Mouse (Mus musculus): ENCODE data around the gene Tgfb2.

The Tgfb2 gene

GRCm38 (mm10) chr1:186705915-186706248 is at the start of gene Tgfb2:
Gene Tgfb2, minus strand, starts transcription at chr1:186705989.
- no peak for DNase-seq (ENCODE audit: low read depth, low spot score)

GRCm38 (mm10) chr1:186749675-186750283 is 44.0 kb upstream of the Tgfb2 start:
- DNase-seq (ENCODE audit: low read depth, low spot score) = no peak

DNA sequence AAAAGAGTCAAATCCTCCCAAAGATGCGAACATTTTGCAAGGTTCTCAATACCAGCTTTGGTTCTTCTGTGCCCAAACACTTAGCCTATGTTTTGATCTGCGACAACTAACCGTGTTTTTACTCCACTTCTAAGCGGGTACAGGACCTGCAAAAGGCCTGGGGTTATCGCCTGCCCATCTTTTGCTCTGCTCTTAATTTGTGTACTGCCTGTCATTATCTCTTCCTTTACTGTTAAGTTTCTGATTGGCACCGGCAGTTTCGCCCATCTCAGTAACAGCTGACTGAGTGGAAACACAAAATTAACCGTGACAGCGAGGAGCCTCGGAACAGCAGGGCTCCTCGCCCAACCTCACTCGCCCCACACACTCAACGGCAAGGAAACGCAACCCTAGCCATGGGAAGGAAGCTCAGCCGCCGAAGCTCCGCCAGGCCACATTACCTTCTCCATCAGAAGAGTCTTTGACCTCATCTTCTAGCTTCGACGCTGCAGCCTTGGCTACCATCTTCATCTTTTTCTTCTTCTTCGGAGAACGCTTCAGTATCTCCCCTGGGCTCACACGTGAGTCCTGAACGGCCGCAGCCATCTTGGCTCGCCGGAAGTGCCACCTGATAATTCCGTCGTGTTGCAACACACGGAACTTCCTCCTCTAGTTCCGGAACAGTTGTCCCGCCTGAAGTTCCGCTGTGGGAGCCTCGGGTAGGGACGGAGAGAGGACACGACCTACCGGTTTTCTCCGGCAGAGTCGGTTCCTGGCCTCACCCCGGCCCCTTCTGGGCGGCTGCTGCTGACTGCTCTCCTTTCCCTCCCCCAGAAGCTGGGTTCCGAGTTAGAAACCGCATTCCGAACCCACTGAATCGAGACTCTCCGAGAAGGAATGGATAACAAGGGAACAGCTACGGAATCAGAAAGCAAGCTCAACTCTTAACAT is 43.2 kb upstream of the Tgfb2 start, which contains the start of gene Rrp15:
Gene Rrp15 (minus strand): TSS at position 635 of the 930 bp plus-strand sequence.
- peak; percentile 85 for DNase-seq (ENCODE audit: low read depth, low spot score)

- DNase-seq (ENCODE audit: low read depth, low spot score) = no peak
Observed at GRCm38 (mm10) chr1:186739828-186740227, 34.0 kb upstream of the Tgfb2 start.

DNA sequence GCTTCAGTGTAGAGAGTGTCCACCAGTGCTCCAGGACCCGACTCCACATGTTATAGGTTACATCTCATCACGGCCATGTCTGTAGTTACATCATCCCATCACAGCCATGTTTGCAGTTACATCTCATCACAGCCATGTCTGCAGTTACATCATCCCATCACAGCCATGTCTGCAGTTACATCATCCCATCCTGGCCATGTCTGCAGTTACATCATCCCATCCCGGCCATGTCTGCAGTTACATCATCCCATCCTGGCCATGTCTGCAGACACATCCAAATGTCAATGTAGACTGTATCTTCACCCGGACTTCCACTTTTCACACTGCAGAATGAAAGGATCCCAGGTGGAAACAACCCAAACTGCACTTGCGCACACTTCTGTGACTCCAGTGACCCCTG is 29.7 kb upstream of the Tgfb2 start:
- DNase-seq (ENCODE audit: low read depth, low spot score) = no peak

DNA sequence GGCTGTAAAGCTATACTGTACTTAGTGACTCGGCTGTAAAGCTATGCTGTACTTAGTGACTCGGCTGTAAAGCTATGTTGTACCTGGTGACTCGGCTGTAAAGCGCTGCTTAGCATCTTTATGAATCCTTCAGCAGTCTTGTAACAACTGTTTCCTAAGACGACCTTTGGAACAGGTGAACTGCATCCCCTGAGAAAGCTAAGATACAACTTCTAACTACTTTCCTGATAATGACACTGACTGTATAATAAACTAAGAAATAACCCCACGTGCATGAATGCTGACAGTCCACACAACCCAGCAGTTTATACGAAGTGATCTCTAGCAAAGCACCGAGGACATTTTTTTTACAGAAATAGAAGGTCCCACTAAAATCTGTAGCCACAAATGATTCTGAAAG is 27.3 kb upstream of the Tgfb2 start:
- no peak for DNase-seq (ENCODE audit: low read depth, low spot score)

GRCm38 (mm10) chr1:186728778-186729177 is 23.0 kb upstream of the Tgfb2 start:
- DNase-seq (ENCODE audit: low read depth, low spot score) = no peak

DNA sequence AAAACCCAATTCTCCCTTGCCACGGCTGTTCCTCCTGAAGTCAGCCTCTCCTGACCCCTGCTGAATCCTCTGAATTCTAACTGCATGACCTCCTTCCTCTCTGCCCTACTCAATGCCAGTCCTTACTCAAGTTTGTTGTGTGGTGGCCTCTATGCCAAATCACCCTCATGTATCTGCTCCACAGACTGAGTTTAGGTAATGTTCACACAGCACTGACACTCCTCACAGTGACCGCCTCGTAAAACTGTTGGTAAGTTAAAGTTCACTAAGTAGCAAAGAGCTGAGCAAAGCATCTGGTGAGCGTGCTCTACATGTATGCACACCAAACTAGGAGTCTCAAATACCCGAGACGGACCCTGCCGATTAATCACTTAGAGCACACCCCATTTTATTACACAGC is 20.3 kb upstream of the Tgfb2 start:
- no peak for DNase-seq (ENCODE audit: low read depth, low spot score)

GRCm38 (mm10) chr1:186722299-186722698 is 16.5 kb upstream of the Tgfb2 start:
- no peak for DNase-seq (ENCODE audit: low read depth, low spot score)

GRCm38 (mm10) chr1:186721846-186722245 is 16.1 kb upstream of the Tgfb2 start:
- peak; percentile 81 for DNase-seq (ENCODE audit: low read depth, low spot score)

DNA sequence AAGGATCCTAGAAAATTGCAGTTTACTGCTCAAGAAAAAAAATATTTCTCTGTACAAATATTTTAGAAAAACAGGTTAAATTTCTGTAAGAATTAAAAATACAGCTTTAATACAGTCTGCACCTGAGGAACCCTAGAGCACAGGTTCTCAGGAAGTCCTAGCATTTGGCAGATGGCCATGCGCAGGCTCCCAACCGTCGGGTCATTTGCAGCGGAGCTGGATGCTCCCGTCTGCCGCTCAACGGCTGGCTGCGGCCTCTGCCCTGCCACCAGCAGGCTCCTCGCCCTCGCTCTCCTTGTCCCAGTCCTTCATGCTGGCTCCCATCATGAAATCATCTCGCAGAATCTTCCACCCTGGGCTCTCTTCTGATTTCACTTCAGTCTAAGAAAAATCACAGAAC is 15.4 kb upstream of the Tgfb2 start:
- no peak for DNase-seq (ENCODE audit: low read depth, low spot score)

- no peak for DNase-seq (ENCODE audit: low read depth, low spot score)
Observed at GRCm38 (mm10) chr1:186719708-186720107, 13.9 kb upstream of the Tgfb2 start.

DNA sequence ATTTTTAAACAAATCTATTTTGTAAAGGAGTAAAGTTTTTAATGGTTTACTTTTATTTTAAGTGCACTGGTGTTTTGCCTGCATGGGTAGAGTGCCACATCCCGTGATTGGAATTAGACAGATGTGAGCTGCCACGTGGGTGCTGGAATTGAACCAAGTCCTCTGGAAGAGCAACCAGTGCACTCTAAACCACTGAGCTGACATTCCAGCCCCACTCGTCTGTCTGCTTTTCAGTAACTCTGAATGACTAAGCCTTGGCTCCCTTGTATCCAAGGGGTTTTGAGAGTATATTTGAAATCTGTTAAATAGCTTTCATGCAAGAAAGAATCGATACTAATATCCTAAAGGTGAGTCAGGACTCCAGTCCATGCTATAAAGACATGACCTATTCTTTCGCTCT is 13.1 kb upstream of the Tgfb2 start:
- DNase-seq (ENCODE audit: low read depth, low spot score) = no peak

DNA sequence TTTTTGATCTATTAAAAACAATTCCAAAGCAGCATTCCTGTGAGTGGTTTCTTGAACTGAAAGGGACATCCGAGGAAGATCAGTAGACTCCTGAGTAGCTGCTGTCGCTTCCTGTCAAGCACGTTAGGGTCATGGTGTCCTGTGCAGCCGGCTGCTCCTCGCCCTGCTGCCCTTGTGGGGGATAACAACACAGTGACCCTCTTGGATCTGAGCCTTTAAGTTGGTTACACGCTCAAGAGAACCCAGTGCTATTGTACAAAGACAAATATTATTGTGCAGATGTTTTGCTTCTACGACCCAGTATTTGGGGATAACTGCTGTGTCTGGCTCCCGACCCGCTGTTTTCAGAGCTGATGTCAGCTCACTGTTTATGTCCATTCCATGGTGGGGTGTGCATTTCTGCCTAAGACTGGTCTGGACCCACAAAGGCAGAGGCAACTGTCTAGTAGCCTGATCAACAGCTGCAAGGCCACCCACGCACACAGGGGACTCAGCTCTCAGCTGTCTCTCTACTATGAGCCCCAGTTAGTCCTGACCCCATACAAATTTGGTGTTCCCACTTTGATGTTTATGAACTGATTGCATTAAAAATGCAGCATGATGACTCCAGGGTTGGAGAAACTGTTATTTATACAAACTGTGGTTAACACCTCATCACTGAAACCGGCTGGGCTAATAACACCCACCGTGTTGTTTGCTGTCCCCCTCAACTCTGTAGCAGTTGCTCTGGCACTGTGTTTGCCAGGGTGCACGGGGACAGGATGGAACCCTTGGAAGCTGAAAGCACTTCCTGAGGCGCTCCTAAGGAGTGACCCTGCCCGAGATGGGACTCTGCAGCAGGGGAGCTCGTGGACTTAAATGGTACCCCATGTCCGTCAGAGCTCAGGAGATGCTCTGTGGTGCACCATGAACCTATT is 9.4 kb upstream of the Tgfb2 start:
- no peak for DNase-seq (ENCODE audit: low read depth, low spot score)

GRCm38 (mm10) chr1:186714215-186714614 is 8.4 kb upstream of the Tgfb2 start:
- no peak for DNase-seq (ENCODE audit: low read depth, low spot score)

DNA sequence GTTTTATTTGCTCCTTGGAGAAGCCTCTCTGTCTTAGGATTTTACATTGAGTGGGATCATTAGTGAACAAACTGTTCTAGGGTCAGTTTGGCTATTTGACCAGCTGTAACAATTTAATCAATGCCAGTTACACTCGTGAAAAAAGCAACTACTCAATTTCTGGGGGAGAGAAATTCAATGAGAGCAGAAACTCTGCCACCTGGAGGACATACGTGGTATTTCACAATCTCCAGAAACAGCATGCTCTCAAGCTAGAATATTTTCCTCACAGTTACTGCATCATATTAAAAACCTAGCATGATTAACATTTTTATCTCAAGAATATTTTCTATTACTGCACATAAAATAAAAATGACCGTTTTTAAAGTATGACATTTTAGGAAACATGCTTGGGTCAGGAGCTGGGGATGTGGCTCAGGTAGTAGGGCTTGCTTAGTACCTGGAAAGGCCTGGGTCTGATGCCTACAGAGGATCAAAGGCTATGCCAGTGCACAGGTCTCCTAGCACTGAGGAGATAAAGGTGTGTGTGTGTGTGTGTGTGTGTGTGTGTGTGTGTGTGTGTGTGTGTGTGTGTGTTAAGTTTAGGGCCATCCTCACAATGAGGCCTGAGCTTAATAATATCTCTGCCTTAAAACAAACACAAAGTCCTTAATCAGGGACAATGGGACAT is 7.1 kb upstream of the Tgfb2 start:
- DNase-seq (ENCODE audit: low read depth, low spot score) = no peak

DNA sequence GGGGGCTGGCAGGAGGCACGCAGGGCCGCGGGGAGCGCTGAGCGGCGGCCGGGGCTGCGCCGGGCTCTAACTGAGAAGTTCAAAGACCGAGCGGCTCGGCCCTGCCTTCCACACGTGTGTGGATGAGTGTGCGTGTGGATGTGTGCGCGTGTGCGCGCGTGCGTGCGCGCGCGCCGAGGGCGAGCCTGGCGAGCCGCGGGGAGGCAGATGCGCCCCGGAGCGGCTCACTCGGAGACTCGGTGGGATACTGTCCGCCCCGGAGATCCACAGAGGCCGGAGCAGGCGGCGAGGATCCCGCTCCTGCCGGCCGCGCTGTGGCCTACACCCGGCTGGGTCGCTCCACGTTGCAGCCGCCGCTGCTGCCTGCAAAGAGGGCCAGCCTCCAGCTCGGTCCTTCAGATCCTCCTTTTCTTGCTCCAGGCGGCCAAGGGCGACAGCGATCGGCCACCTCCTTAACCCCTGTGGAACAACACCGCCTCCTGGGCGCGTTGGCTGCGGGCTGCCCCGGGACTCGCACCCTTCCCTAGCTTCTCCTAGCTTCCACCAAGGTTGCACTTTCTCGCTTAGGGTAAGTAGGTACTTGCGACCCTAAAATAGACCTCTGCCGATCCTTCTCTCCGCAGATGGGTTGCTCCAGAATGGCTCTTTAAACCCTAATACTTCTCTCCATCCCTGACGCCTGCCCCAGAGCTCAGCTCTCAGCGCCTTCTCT is 430 bp downstream of the Tgfb2 start:
- DNase-seq (ENCODE audit: low read depth, low spot score) = peak; percentile 74

GRCm38 (mm10) chr1:186703980-186704701 is 1.6 kb downstream of the Tgfb2 start:
- DNase-seq (ENCODE audit: low read depth, low spot score) = no peak

- no peak for DNase-seq (ENCODE audit: low read depth, low spot score)
Observed at GRCm38 (mm10) chr1:186703256-186703979, 2.4 kb downstream of the Tgfb2 start.
